Mouse (Mus musculus) liver, embryonic 11.5 days (tissue): ENCODE measurements around the gene Deup1. TPM values are rescaled to one million over a fixed set of nuclear protein-coding genes. Genes with fewer than 3 reads are reported as not detected.

ENCODE experiments used
- polyA plus RNA-seq: library from polyadenylated mRNA; unstranded; fragments of >200 nt; fragmentation: Nextera tagmentation; extraction: Ambion mirVana; gene quantifications from 2 replicates; pipeline ENCODE4 v1.2.1, GENCODE M21; 2014

Gene Deup1
- polyA plus RNA-seq, 1 experiment from 2014 or later: 0.14 TPM

Other genes with a start within 250 kb of the Deup1 start
- 4.5 and 6.6 TPM in 2 replicates for gene Smco4, start 134.5 kb downstream of the Deup1 start, polyA plus RNA-seq
- gene Slc36a4, start 81.8 kb upstream of the Deup1 start, polyA plus RNA-seq: 4.9 and 7.7 TPM in 2 replicates
- gene Mtnr1b, start 246.6 kb upstream of the Deup1 start, polyA plus RNA-seq: not detected in 2 replicates